Mouse (Mus musculus) ovary, postnatal 14 days (tissue): ENCODE results near the gene Polr1c.

ENCODE experiments used
- DNase-seq: peaks from one replicate; pipeline ENCODE4 v3.0.0; 2022; ENCODE audit warnings: low spot score

The Polr1c gene

DNA sequence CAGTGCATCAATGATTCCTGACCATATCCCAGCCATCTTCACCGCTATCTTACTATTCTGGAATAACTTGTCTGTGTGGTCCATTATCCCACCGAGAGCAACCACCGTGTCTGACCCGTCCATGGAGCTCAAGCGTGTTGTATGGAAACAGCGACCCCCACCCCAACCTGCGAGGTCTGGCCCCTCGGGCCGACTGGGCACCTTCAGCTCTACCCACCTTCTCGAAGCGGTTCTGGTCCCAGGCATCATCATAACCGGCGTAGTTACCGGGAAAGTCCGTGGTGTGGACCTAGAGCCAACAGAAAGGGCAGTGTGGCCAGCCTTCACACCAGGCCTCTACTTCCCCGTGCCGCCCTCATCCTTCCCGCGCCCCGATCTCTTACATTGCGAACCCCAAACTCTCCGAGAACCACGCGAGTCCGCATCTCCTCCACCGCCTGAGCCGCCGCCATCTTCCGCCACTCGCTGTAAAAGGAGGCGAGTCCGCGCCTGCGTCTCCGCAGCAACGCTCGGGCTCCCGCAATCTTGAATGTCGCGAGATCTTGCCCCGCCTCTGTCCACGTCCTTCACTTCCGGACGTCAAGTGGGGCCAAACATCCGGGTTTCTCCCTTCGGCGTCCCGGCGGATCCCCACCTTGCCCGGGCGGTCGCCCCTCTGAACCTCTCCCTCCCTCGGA, at the start of gene Polr1c, which contains the start of gene Yipf3:
TSS of gene Polr1c (minus strand) at position 543 of the 677 bp plus-strand sequence.
TSS of gene Yipf3 (plus strand) at position 569 of the 677 bp plus-strand sequence.
- peak; percentile 88 for DNase-seq

DNA sequence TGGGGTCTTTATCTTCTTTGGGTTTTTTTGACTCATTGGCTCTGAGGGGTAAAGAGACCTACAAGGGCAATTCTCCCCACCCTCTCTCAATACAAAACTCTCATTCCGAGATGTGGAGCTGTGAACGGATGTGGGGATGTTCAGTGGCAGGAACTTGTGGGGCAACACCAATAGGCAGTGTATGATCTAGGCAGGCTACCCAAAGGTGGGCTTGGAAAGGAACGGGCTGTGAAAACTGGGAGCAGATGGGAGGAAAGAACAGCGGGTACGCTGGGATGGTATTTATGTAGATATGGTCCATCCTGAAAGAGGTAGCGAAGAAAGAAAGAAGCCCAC, 49.1 kb upstream of the Polr1c start:
- DNase-seq = no peak

DNA sequence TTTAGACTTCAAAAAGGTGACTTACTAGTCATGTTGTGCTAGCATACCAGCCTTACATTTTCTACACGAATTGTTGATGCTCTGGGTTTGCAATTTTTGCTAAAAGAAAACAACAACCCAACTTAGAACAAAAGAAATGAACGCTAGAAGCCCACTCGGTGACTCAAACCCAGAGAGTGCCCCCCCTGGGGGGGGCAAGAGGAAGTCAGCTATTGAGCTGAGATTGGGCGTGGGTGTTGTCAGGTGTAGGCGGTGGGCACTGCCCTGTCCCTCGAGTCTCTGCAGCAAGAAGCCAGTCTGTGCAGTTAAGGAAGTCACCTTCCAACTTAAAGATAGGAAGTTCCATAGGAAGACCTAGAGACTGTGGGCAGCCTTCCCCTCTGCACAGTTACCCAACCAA, 48.7 kb upstream of the Polr1c start:
- no peak for DNase-seq

DNA sequence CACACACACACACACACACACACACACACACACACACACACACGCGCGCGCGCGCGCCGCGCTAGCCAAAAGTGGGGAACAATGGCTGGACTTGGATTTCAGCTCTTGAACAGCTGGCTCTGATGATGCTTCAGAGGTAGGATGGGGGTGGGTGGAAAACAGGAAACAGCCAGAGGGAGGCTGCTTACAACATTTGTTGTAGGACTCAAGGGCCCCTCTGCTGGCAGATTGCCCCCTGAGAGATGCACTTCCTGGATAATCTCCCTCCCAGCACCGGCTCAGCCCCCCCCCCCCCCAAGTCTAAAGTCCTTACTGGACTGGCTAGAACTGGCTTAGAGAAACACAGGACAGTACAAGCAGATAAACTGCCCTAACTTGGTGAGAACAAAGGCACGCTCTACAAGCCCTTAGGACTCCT, 39.8 kb upstream of the Polr1c start:
- peak; percentile 47 for DNase-seq

DNA sequence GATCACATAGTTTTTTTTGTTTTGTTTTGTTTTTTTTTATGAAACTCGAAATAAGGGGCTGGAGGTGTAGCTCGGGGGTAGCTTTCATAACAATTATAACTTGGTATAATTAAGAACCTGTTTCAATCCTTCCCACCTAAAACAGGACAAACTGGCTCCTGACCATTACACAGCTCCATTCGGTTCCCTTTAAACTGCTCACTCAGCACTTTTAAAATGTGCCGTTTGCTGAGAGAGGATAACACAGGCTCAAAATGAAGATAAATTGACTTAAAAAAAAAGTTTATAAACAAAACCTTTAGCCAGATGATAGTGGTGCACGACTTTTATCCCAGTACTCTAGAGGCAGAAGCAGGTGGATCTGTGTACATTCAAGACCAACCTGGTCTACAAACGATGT, 37.6 kb upstream of the Polr1c start:
- DNase-seq = no peak

DNA sequence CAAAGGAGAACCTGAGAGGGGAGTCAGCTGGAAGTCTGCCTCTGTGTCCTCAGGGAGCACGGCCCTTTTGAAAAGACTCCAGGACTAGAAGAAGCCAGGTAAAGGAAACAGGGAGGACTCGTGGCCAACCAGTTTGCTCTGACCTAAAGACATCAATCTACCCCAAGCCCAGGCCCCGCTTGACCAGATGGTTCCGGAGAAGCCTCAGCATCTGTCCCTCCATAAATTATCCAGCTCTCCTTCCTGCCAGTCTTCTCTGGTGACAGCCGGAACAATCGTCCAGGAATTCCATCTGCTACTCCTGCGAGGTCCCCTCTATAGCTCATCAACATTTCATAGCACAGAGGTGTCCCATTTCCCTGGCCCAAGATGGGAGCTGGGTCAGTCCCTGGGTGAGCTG, 36.8 kb upstream of the Polr1c start:
- no peak for DNase-seq

DNA sequence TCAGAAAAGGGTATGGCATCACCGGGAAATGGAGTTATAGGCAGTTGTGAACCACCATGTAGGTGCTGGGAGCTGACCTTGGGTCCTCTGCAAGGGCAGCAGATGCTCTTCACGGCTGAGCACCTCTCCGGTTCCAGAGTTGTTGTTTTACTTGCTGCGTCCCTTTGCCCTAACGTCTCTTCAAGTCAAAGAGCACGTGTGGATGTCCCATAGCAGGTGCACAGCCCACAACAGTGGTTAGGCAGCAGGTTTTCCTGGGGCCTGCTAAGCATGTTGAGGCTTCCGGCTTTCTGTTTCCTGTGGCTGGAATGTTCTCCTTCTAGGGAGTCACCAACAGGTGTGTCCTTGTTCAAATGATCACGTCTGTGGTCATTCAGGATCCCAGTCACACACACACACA, 36.1 kb upstream of the Polr1c start:
- no peak for DNase-seq

DNA sequence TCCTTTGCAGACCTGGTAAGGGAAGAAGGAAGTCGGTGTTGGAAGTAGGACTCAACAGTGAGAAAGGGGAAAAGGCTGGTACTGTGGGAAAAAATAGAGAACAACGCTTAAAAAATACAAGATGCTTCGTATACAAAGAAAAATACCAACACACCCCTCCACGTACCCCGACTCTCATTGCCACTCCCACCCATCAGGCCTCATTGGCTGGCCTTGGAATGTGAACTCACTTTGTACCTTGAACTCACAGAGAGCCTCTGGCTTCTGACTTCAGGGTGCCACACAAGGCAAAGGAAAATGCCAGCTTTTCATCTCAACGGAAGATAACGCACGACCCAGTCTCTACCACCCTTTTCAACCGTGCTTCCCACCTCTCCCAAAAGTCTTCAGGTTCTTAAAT, 35.3 kb upstream of the Polr1c start:
- DNase-seq = no peak

DNA sequence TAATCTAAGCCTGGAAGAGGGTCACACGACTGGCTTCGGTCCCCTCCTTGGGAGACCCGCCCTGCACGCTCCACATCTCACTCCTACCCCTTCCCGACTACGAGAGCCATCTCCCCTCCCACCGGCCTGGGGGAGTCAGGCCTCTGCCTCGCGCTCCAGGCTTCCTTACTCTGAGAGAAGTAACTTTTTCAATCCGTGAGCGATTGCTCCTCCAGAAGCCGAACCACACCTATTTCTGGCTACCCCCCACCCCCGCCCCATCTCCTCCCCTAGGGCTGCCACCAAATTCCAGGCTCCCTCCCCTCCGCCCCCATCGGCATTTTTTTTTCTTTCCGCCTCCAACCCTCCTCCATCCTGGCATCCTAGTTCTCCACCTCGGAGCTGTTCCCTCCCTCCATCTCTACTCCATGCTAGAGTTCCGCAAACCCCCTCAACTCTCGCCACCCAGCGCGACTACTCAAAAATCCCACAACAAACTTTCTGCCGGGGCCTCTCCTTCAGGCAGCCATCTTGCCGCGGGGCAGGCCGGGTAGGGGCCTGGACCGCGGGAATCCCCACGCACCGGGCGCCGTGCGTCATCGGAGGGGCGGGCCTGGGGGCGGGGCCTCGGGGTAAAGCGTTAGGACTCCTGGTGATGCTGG, 34.7 kb upstream of the Polr1c start, which contains the start of gene Tjap1:
TSS of gene Tjap1 (minus strand) at position 544 of the 641 bp plus-strand sequence.
- DNase-seq = peak; percentile 82

DNA sequence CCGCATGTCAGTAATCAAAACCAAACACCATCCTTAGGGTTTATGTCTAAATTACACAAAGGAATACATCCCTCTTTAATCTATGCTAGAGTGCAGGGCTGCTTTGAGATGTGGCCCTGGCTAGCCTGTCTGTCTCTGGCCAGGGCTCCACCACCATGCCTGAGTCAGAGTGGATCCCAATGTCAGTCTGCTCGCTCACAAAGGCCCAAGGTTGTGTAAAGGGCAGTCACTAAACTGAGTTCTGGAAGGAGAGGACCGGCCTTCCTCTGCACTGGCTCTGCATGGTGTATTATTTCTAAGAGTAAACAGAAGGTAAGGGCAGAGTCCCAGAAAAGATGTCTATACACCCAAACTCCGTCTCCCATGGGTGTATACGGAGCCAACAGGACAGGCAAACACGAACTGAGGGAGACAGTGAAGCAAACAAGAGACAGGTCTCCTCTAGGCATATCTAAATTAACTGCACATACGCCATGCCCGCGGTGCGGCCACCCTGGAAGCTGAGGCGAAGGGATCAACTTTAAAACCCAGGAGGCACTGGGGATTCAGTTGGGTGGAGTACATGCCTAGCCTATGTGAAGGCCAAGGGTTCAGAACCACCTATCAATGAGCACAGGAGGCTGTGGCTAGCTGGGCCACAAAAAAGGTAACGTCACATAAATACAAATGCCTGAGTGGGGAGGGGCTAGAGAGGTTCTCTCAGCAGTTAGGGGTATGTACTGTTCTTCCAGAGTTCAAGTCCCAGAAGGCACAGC, 30.3 kb upstream of the Polr1c start:
- no peak for DNase-seq

DNA sequence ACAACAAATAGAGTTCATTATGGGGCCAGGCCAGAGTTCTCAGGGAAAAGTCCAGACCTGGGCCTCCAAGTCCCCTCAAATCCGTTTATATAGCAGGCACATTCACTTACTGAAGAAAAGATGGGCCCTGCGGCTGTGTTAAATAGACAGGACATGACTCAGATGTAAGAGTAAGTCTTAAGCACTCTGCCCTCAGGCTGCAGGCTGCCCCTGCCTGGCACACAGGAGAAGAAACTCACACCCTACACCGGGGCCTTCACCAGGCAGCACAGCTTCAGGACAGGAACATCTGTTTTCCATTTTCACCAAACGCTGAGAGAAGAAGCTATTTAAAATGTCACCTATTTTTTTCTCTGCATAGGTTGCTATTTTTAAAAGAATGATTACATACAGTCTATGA, 29.7 kb upstream of the Polr1c start:
- no peak for DNase-seq

DNA sequence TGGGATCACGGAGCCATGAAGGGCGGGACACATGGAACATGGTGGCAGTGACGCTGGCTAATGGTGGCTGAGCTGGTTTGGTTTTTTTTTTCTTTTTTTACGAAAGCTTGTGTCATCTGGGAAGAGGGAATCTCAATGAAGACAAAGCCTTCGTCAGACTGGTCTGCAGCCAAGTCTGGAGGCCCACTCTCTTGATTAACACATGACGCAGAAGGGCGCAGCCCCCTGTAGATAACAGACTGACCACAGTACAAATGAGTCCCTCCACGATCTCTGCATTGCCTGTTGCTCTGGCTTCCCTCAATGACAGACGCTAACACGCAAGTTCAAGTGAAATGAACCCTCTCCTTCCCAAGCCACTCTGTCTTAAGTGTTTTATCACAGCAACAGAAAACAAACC, 27.7 kb upstream of the Polr1c start:
- no peak for DNase-seq

DNA sequence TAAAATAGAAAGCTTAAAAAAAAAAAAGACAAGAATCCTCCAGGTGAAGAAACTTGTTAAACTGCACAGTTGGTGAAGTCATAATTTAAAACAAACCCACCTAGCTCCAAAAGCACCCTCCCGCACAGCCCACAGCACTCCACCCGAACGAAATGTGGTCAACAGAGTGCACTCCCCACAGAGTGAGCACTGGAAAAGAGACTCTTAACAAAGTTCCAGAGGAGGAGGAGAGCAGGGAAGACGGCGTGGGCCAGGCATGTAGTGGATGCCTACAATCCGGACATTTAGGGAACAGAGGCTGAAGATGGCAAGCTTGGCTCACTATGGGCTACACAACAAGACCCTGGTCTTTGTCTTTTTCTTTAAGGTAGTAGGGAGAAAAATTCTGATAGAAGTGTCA, 27.2 kb upstream of the Polr1c start:
- no peak for DNase-seq

DNA sequence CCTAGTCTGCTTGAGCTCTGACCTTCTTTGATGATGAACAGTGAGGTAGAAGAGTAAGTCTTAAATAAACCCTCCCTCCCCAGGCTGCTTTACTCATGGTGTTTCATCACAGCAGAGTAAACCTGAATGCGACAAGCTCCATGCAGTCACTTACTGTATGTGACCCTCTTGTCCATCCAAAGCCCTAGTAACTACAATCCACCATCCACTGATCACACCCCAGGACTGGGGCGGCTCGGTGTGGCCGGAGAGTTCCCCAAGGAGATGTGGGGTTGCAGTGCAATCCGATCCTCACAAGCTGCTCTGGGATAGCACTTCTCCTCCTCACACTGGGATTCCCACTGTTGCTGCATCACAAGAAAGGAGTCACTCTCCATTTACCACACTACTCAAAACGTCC, 26.6 kb upstream of the Polr1c start:
- no peak for DNase-seq

DNA sequence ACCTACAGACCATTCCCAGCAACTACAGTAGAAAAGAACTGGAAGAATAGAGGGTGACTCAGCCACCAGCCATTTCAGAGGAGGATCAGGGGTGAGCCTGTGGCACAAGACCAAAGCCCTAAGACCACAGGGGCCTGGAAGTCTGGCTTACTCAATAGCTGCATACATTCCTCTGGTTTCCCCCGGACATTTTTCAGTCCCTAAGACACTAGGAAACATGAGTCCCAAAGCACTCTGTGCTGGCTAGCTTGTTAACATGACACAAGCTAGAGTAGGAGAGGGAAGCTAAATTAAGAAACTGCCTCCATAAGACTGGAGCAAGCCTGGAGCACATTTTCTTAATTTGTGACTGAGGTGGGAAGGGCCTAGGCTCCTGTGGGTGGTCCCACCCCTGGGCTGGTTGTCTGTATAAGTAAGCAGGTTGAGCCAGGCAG, 26.0 kb upstream of the Polr1c start:
- DNase-seq = no peak

DNA sequence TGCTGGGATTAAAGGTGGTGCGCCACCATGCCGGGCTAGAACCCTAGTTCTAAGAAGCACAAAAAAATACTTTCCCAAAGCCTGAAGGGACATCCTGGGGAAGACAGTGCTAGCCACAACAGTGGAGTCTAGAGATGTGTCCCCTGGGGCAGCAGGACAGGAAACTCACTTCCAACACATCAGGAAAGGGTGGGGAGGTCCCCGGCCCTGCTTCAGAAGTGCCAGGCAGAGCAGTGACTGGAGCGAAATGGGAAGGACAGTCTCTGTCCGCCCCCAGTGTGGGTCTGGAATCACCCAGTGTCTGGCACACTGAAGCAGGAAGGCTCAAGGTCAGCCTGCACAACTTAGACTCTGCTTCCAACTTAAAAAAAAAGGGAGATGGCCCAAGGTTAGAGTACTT, 24.8 kb upstream of the Polr1c start:
- DNase-seq = no peak

DNA sequence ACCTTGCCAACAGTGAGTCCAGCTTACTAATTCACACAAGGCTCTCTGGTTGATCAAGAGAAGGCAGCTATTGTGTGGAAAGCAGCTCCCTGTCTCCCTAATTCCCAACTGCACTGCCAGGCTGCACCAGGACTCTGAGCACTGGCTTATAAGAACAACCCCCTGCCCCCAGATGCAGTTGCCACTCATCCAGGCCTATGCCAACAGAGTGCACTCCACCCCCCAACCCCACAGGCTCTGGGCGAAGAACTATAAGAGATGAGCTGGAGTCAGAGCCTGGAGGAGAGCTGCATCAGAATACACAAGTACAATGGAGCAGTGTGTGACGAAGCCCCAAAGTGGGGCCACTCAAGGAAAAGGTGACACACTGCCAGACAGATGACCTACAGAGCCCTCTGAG, 24.2 kb upstream of the Polr1c start:
- DNase-seq = no peak

DNA sequence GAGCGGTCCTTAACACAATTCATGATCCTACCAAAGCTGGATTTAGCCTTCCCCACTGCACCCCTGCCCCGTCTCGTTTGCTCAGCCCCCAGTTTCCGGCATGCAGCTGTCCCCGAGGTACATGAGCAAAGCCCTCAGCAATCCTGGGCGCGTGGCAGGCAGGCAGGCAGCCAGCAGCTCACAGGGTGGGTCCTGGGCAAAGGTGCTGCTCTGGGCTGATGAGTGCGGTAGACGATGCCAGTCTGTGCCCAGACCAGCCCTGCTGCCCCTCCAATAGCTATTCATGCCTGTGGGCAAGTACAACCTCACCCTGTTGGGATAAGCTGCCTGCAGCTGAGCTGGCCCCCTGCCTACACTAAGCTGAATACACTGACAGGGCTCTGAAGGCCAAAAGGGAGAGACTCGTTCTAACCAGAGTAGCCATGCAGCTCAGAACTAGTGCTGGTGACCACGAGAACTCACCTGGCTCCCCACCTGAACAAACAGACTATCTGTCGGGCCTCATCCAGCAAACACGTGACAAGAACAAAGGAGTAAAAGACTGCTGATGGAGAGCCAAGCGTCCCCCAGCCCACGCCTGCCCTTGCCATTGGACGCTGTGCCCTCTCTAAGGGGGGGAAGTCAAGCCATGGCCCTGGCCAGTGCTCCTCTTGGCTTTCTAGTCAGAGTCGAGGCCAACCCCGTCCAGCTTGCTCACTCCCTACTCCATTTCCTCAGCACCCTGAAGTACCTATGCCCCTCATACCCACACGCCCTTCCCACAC, 22.1 kb upstream of the Polr1c start:
- DNase-seq = no peak

DNA sequence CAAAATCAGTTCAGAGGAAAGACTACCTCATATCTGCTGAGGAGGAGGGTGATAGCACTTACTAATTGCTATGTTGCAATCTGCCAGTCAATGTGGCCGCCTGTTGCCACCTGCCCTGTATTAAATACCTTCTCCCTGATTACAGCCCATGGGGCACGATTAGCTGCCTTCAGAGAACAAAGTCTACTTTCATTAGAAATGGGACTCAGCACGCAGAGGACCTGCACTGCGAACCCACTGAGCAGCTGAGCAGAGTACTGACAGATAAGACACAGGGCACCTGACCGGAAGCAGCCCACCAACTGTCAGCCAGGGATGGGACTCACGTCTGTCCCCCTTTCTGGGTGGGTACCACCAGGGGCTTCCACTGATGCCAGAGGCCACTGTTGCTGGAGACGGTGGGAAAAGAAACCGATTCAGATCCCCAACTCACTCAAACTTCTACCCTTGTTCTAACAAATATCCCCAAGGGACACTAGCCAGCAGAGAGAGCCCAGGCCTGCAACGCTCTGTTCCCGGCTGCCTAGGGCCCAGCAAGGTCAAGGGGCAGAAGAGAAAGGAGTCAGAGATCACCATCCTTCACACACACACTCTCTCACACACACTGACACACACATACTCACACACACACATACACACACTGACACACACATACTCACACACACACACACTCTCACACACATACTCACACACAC, 20.3 kb upstream of the Polr1c start:
- no peak for DNase-seq

DNA sequence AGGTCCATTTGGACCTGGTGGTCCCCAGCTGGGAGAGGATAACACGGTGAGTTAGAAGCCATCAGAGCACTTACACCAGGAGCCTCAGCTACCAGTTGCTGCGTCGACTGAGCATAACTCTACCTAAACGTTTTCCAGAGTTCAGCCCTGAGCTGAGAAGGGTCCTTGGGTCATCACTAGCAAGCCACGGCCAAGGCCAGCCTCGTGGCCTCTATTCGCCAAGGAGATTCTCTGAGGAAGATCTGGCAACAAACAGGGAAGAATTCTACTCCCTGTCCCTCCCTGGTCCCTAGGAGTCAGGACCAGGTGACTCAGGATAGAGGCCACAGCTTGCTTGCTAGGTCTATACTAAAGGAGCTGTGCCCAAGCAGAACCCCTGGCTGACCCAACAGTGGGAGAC, 19.7 kb upstream of the Polr1c start:
- DNase-seq = no peak

DNA sequence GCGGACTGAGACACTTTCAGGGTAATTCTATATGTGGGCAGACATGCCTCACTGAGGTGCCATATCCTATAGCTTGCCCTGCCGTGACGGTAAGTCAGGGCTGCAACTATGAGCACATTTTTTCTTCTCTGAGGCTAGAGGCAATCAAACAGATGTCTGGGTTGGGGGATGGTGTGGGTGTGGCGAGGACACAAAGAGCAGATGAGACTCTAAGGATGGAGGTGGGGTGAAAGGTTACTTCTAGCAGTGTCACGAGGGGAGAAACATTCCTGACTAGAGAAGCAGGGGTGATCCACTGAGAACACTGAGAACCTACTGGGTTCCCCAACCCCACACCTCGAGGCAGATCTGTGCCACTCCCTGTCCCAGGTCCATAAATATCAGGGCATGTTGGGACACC, 19.1 kb upstream of the Polr1c start:
- DNase-seq = no peak
